Mouse (Mus musculus) brown adipose tissue, adult 24 weeks (tissue): ENCODE data around the gene Rad51b. TPM values are rescaled to one million over a fixed set of nuclear protein-coding genes. Genes with fewer than 3 reads are reported as not detected.
A peak's percentile ranks its signal among the peaks of the same experiment; 100 is the strongest.

Source experiments
- H3K27ac ChIP-seq: fragments of 200-500 bp; replicated peaks from 2 replicates; pipeline ENCODE4 v1.5.1; 2012; ENCODE audit warnings: low read depth, mild to moderate bottlenecking, low read length
- H3K4me1 ChIP-seq: fragments of 200-500 bp; 2 replicates; pipeline ENCODE4 v1.6.1; 2012; ENCODE audit warnings: low read length, mixed read lengths; ENCODE audit not compliant: control insufficient read depth, insufficient read depth, insufficient read length
- H3K4me3 ChIP-seq: fragments of 200-500 bp; 2 replicates; pipeline ENCODE4 v1.5.1; 2012; ENCODE audit warnings: low read depth, mild to moderate bottlenecking, low read length, moderate library complexity; ENCODE audit not compliant: insufficient read depth
- polyA plus RNA-seq: library from polyadenylated mRNA; stranded (reverse); fragments of >200 nt; gene quantifications from 2 replicates; pipeline ENCODE4 v1.2.4, GENCODE M21; 2012; ENCODE audit not compliant: missing spikeins, insufficient read depth, insufficient read length

Gene Rad51b
- polyA plus RNA-seq, 1 experiment, result 0.75 TPM

- H3K27ac ChIP-seq, result no peak overlapping the region
- no peak overlapping the region for H3K4me3 ChIP-seq
- no peaks in the 10 kb centered on the region for H3K4me1 ChIP-seq
Measured at GRCm38 (mm10) chr12:79725711-79726110, 428.6 kb downstream of the Rad51b start.

GRCm38 (mm10) chr12:79726116-79726515 lies 429.0 kb downstream of the Rad51b start:
- H3K27ac ChIP-seq, result no peak overlapping the region
- H3K4me3 ChIP-seq, result no peak overlapping the region
- no peaks in the 10 kb centered on the region for H3K4me1 ChIP-seq

- Histone ChIP-seq H3K4me3 (no peak overlapping the region), H3K27ac (no peak overlapping the region), H3K4me1 (no peaks in the 10 kb centered on the region)
Measured at GRCm38 (mm10) chr12:79726959-79727358, 429.9 kb downstream of the Rad51b start.

- Histone ChIP-seq H3K4me1 (no peaks in the 10 kb centered on the region), H3K27ac (no peak overlapping the region), H3K4me3 (no peak overlapping the region)
Measured at GRCm38 (mm10) chr12:79729926-79730506, 432.9 kb downstream of the Rad51b start.

- H3K4me1 ChIP-seq, result no peaks in the 10 kb centered on the region
- H3K4me3 ChIP-seq, result no peak overlapping the region
- no peak overlapping the region for H3K27ac ChIP-seq
Measured at GRCm38 (mm10) chr12:79731905-79732304, 434.8 kb downstream of the Rad51b start.

- Histone ChIP-seq H3K27ac (no peak overlapping the region), H3K4me1 (no peaks in the 10 kb centered on the region), H3K4me3 (no peak overlapping the region)
Measured at GRCm38 (mm10) chr12:79732355-79733115, 435.5 kb downstream of the Rad51b start.

GRCm38 (mm10) chr12:79735341-79735785 lies 438.3 kb downstream of the Rad51b start:
- Histone ChIP-seq H3K27ac (peak overlapping the region; percentile 19), H3K4me3 (no peak overlapping the region), H3K4me1 (no peaks in the 10 kb centered on the region)

- Histone ChIP-seq H3K4me1 (no peaks in the 10 kb centered on the region), H3K4me3 (no peak overlapping the region), H3K27ac (no peak overlapping the region)
Measured at GRCm38 (mm10) chr12:79735882-79736281, 438.8 kb downstream of the Rad51b start.

- Histone ChIP-seq H3K4me3 (no peak overlapping the region), H3K4me1 (no peaks in the 10 kb centered on the region), H3K27ac (no peak overlapping the region)
Measured at GRCm38 (mm10) chr12:79738700-79739099, 441.6 kb downstream of the Rad51b start.

GRCm38 (mm10) chr12:79739918-79740639 lies 443.0 kb downstream of the Rad51b start:
- Histone ChIP-seq H3K27ac (no peak overlapping the region), H3K4me1 (no peaks in the 10 kb centered on the region), H3K4me3 (no peak overlapping the region)

GRCm38 (mm10) chr12:79742211-79742610 lies 445.1 kb downstream of the Rad51b start:
- no peak overlapping the region for H3K4me3 ChIP-seq
- H3K27ac ChIP-seq, result no peak overlapping the region
- no peaks in the 10 kb centered on the region for H3K4me1 ChIP-seq

GRCm38 (mm10) chr12:79744131-79744530 lies 447.0 kb downstream of the Rad51b start:
- H3K4me1 ChIP-seq, result peaks cover 3% of the 10 kb centered on the region
- H3K27ac ChIP-seq, result no peak overlapping the region
- no peak overlapping the region for H3K4me3 ChIP-seq

- peaks cover 13% of the 10 kb centered on the region for H3K4me1 ChIP-seq
- H3K27ac ChIP-seq, result no peak overlapping the region
- no peak overlapping the region for H3K4me3 ChIP-seq
Measured at GRCm38 (mm10) chr12:79745225-79745624, 448.1 kb downstream of the Rad51b start.

GRCm38 (mm10) chr12:79745845-79746510 lies 448.9 kb downstream of the Rad51b start:
- peaks cover 16% of the 10 kb centered on the region for H3K4me1 ChIP-seq
- no peak overlapping the region for H3K4me3 ChIP-seq
- H3K27ac ChIP-seq, result no peak overlapping the region

- Histone ChIP-seq H3K27ac (no peak overlapping the region), H3K4me3 (no peak overlapping the region), H3K4me1 (peaks cover 29% of the 10 kb centered on the region)
Measured at GRCm38 (mm10) chr12:79747541-79747940, 450.5 kb downstream of the Rad51b start.
